Mouse (Mus musculus): ENCODE measurements around the gene Tmem200b.
A peak's percentile ranks its signal among the peaks of the same experiment; 100 is the strongest.

Tmem200b gene

DNA sequence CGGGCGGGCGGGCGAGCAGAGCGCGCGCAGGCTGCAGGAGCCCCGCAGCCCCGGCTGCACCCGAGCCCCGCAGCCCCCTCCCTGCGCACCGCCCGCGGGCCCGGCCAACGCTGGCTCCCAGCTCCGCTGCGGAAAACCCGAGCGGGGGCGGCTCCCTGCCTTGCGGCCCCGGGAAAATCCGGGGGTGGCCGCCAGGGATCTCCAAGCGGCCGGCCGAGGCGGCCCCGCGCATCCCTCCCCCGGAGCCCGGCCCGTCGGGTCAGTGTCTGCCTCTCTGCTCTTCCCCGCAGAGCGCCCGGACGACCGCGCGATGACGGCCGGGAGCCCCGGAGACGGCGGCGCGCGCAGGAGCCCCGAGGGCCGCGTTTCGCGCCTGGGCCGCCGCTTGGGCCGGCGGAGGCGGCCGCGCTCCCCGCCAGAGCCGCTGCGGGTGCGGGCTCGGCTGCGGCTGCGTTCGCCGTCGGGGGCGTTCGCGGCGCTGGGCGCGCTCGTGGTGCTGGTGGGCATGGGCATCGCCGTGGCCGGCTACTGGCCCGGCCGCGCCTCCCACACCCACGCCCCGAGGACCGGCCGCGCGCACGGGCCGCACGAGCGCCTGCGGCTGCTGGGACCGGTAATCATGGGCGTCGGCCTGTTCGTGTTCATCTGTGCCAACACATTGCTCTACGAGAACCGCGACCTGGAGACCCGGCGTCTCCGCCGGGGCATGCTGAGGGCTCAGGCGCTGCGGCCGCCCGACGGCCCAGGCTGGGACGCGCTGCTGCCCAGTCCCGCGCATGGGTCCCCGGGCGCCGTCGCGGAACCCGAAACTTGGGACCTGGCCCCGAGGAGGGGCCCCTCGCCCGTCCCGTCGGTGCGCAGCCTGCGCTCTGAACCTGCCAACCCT is at the start of gene Tmem200b:
Tmem200b (plus strand) TSS at position 311 of the 886 bp plus-strand sequence.
- no peak for DNase-seq (ENCODE audit: low spot score)

DNA sequence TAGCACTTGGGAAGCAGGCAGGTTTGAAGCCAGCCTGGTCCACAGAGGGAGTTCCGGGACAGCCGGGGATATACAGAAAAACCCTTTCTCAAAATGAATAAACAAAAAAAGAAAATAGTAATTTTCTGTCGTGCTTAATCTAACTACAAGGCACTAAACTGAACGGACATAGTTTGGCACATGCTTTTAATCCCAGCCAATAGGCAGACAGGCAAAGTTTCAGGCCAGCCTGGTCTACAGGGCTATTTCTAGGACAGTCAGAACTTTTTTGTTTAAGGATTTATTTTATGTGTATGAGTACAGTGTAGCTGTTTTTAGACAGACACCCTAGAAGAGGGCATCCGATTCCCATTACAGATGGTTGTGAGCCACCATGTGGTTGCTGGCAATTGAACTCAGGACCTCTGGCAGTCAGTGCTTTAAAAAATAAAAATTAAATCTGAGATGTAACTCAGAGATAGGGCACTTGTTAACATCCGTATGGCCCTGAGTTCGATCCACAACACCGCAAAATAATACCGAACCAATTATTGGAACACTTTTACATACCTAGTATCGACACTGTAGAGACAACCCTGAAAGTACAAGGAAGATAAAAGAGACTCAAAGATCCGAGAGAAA is 48.8 kb upstream of the Tmem200b start:
- no peak for DNase-seq (ENCODE audit: low spot score)

DNA sequence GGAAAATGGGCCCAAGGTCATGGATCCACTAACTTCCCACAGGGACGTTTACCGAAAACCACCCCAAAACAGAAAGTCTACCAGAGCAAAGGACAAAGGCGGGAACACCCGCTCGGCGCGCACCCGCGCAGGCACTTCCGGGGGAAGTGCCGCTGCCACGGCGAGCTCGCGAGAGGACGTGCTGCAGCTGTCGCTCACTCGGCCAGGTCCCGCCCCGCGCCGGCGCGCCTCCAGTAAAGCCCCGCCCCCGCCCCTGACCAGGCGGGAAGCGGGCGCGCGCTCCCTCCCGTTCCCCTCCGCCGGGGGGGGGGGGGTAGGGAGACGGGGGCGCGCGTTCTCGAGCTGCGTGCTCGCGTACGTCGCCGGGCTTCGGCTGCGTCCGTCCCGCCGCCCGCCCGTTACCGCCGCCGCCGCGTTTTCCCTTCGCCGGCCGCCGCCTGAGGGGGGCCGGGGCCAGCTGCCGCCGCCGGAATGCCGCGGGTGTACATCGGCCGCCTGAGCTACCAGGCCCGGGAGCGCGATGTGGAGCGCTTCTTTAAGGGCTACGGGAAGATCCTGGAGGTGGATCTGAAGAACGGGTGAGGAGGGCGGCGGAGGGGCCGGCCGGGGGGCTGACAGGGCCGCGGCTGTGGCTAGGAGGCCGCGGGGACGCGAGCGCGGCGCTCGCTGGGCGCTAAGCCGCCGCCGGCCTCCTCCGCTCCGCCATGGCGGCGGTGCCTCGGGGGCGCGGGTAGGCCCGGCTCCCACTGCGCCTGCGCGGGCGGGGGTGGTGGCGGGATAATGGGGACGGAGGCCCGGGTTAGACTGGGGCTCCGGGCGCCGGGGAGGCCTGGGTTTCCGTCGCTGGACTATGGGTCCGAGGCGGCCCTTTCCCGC is 48.0 kb upstream of the Tmem200b start, which contains the start of gene Srsf4:
Srsf4 (plus strand) TSS at position 325 of the 876 bp plus-strand sequence.
- DNase-seq (ENCODE audit: low spot score) = peak; percentile 94

GRCm38 (mm10) chr4:131874169-131874536 is 47.4 kb upstream of the Tmem200b start:
- no peak for DNase-seq (ENCODE audit: low spot score)

GRCm38 (mm10) chr4:131874567-131874966 is 47.0 kb upstream of the Tmem200b start:
- no peak for DNase-seq (ENCODE audit: low spot score)

DNA sequence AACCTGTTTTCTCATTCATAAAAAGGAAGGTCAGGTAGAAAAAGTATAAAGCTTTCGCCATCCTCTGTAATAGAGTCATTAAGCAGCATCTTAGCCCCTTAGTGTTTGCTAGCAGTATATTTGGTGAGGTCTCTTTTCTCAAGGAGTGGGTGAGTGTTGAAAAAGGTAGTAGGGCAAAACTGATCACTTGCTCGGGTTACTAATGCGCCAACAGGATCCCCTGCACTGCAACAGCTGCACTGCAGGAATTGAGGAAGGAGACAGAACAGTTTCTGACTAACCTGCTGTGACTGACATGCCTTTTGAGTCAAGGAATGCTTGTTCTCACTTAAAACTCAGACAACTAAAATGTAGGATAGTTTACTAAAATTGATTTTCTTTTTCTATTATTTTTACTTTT is 46.3 kb upstream of the Tmem200b start:
- no peak for DNase-seq (ENCODE audit: low spot score)

DNA sequence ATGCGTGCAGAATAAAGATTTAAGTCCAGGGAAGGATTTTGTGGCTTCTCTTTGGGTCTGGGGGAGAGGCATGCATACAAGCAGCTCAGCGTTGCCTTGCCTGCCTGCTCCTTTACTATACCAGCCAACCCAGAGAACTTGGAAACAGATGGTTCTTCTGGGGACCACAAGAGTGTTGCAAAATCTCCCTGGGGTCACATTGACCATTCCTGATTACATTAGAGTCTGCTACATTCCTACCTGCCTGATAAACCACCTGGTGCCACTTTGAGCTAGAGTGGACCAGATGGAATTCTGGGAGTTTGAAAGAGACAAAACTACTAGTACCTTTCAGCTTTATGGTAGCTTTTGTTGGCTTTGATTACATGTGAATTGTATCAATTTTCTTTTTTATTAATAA is 44.7 kb upstream of the Tmem200b start:
- peak; percentile 61 for DNase-seq (ENCODE audit: low spot score)

GRCm38 (mm10) chr4:131879692-131880091 is 41.9 kb upstream of the Tmem200b start:
- DNase-seq (ENCODE audit: low spot score) = no peak

GRCm38 (mm10) chr4:131881306-131881705 is 40.3 kb upstream of the Tmem200b start:
- DNase-seq (ENCODE audit: low spot score) = no peak

- DNase-seq (ENCODE audit: low spot score) = peak; percentile 18
Measured at GRCm38 (mm10) chr4:131883571-131883970, 38.0 kb upstream of the Tmem200b start.

DNA sequence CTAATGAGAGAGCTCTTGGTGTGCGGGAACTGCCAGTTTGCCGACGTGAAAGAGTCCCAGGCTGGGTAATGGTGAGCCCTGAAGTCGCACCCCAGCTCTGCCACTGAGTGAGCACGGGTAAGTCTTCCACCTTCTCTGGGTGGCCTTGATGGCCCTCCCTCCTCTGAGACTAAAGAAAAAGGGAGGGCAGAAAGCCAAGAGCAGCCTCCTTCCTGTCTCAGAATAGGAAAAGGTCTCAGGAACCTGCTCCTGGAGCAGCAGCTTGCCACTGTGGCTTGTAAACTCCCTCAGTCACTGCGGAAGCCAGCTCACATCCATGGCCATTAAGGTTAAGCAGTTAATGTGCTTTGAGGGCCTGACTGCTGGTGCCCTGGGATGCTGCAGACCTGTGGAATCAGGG is 36.2 kb upstream of the Tmem200b start:
- DNase-seq (ENCODE audit: low spot score) = no peak

DNA sequence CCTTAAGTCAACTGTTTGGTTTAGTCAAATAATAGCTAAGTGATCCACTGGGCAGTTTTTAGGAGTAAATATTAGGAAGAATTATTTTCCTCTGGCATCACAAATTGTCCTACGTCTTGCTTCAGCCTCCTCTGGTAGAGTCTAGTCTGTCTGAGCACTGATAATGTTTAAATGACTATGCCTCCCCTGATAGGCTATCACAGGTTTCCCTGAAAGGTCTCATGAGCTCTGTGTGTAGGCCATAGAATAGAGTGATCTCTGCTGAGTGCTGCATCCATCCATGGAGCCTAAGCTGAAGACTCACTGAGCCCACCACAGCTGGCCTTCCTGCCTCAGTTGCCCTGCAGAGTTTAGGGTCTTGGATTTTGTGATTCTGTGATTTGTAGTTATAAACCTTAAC is 33.0 kb upstream of the Tmem200b start:
- no peak for DNase-seq (ENCODE audit: low spot score)

DNA sequence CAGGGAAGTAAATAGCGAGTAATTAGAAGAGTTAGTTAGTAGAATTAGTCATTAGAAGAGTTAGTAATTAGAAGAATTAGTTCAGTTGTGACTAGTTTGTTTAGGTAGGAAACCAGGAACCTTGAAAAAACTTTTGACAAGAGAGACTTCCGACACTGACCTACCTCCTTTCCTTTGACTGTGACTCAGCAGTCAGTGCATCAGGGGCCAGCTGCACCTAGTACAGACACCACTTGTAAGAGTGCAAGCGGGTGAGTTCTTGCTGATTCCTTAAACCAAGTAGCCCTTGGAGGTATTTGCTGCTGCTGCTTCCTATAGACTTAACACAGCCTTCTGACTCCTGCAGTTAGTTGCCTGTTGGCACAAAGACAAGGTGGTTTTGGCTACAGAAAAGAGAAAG is 30.9 kb upstream of the Tmem200b start:
- DNase-seq (ENCODE audit: low spot score) = no peak

GRCm38 (mm10) chr4:131897109-131897508 is 24.5 kb upstream of the Tmem200b start:
- no peak for DNase-seq (ENCODE audit: low spot score)

DNA sequence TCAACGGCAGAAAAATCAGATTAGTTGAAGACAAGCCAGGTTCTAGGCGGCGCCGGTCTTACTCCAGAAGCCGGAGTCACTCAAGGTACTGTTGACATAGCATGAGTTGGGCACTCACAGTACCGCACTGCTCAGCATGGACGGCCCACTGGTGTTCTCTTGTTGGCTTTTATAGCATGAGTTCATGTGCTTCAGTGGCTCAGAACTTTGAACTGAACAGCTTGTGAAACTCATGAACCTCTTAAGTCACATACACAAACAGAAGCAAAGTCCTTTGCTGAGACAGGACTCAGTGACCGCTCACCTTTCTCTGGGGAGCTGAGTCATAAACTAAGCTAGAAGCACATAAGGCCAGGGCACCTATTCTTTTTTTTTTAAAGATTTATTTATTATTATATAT is 23.8 kb upstream of the Tmem200b start:
- DNase-seq (ENCODE audit: low spot score) = peak; percentile 85

- no peak for DNase-seq (ENCODE audit: low spot score)
Measured at GRCm38 (mm10) chr4:131898503-131899179, 22.9 kb upstream of the Tmem200b start.

DNA sequence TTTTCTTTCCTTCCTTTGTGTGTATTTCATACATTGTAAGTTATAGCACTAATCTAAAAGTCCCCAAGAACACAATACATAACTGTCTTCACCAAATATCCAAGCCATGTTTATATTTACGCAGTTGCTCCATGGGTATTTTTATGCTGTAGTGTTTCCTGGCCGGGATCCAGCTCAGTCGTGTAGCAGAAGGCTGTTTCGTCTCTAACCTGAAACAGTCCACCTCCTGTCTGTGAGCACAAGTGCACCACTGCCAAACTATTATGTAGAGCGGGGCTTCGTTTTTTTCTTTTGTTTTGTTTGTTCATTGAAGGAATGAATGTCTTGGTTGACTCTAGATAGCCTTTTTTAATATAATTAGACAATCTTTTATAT is 22.4 kb upstream of the Tmem200b start:
- DNase-seq (ENCODE audit: low spot score) = no peak

GRCm38 (mm10) chr4:131901090-131901489 is 20.5 kb upstream of the Tmem200b start:
- no peak for DNase-seq (ENCODE audit: low spot score)

DNA sequence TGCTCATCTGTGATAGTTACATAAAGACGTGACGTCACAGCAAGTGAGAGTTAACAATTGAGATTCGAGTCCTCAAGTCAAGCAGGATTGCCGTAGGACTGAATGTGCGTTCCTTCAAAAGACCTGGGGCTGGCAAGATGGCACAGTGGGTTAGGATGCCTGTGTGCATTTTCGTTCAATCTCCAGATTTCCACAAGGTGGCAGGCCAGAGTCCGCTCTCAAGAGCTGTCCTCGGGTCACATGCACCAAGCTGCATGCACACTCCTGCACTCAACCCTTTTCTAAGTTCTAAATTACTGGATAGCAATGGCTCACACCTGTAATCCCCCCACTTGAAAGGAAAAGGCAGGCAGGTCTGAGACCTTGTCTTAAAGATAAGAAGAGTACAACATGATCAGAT is 17.1 kb upstream of the Tmem200b start:
- DNase-seq (ENCODE audit: low spot score) = no peak

GRCm38 (mm10) chr4:131906423-131906822 is 15.1 kb upstream of the Tmem200b start:
- peak; percentile 57 for DNase-seq (ENCODE audit: low spot score)

GRCm38 (mm10) chr4:131907912-131908311 is 13.7 kb upstream of the Tmem200b start:
- DNase-seq (ENCODE audit: low spot score) = no peak
